Mouse (Mus musculus) heart, postnatal 0 days (tissue): Measurements from ENCODE around the gene Dkk1. TPM values are rescaled to one million over a fixed set of nuclear protein-coding genes. Genes with fewer than 3 reads are reported as not detected.

Experiments
- ATAC-seq: fragments of 200-750 bp; cut with Nextera tagmentation; 2 replicates; pipeline ENCODE4 v1.8.0; 2017; ENCODE audit warnings: low read depth, moderate number of reproducible peaks, moderate library complexity; ENCODE audit not compliant: insufficient read depth
- DNase-seq: peaks from one replicate; pipeline ENCODE4 v3.0.0-alpha.2; 2016; ENCODE audit warnings: low spot score
- H3K27ac ChIP-seq: fragments of 300-500 bp; sonication (generic); 2 replicates; pipeline ENCODE4 v1.5.1; 2014; ENCODE audit warnings: low read depth, mild to moderate bottlenecking
- H3K27me3 ChIP-seq: fragments of 300-500 bp; sonication (generic); 2 replicates; pipeline ENCODE4 v1.6.1; 2014; ENCODE audit warnings: low read length, mixed read lengths; ENCODE audit not compliant: control insufficient read depth, insufficient read depth
- H3K36me3 ChIP-seq: fragments of 300-500 bp; sonication (generic); replicated peaks from 2 replicates; pipeline ENCODE4 v1.6.1; 2014; ENCODE audit warnings: low read length, mixed read lengths; ENCODE audit not compliant: control insufficient read depth, insufficient read depth
- H3K4me1 ChIP-seq: fragments of 300-500 bp; sonication (generic); 2 replicates; pipeline ENCODE4 v1.6.1; 2014; ENCODE audit warnings: antibody characterized with exemption; ENCODE audit not compliant: control insufficient read depth, insufficient read depth
- H3K4me2 ChIP-seq: fragments of 300-500 bp; sonication (generic); 2 replicates; pipeline ENCODE4 v1.6.1; 2014; ENCODE audit warnings: low read depth, mild to moderate bottlenecking, low read length, moderate library complexity
- H3K4me3 ChIP-seq: fragments of 300-500 bp; sonication (generic); 2 replicates; pipeline ENCODE4 v1.5.1; 2014; ENCODE audit warnings: low read depth, low read length
- H3K9ac ChIP-seq: fragments of 300-500 bp; sonication (generic); replicated peaks from 2 replicates; pipeline ENCODE4 v1.6.1; 2014; ENCODE audit warnings: low read depth, low read length, mixed read lengths
- H3K9me3 ChIP-seq: fragments of 300-500 bp; sonication (generic); replicated peaks from 2 replicates; pipeline ENCODE4 v1.6.1; 2016; ENCODE audit warnings: low read length; ENCODE audit not compliant: control insufficient read depth
- CTCF ChIP-seq: IDR thresholded peaks from 2 replicates; pipeline ENCODE4 v1.5.1; 2016; ENCODE audit warnings: antibody characterized with exemption, control low read depth, low read depth
- EP300 ChIP-seq: IDR thresholded peaks from 2 replicates; pipeline ENCODE4 v1.6.1; 2016; ENCODE audit warnings: antibody characterized with exemption, low read depth
- WGBS: fragments of 180-500 bp; shearing (Covaris S2); extraction: QIAGEN DNeasy Blood & Tissue Kit; methylation state at CpG from one replicate; pipeline ENCODE4 v1.1.7; 2014; 5-methylcytosine and 5-hydroxymethylcytosine counted together
- polyA plus RNA-seq: library from polyadenylated mRNA; unstranded; fragments of >200 nt; fragmentation: Nextera tagmentation; extraction: Ambion mirVana; gene quantifications from 2 replicates; pipeline ENCODE4 v1.2.1, GENCODE M21; 2015
- total RNA-seq: library from RNA; depleted of rRNA; stranded (reverse); fragments of >200 nt; gene quantifications from 2 replicates; pipeline ENCODE4 v1.2.3, GENCODE M21; 2014; ENCODE audit warnings: low replicate concordance; rRNA removed

Dkk1 gene
- total RNA-seq (not detected in 2 replicates), polyA plus RNA-seq (not detected in 2 replicates)

DNA sequence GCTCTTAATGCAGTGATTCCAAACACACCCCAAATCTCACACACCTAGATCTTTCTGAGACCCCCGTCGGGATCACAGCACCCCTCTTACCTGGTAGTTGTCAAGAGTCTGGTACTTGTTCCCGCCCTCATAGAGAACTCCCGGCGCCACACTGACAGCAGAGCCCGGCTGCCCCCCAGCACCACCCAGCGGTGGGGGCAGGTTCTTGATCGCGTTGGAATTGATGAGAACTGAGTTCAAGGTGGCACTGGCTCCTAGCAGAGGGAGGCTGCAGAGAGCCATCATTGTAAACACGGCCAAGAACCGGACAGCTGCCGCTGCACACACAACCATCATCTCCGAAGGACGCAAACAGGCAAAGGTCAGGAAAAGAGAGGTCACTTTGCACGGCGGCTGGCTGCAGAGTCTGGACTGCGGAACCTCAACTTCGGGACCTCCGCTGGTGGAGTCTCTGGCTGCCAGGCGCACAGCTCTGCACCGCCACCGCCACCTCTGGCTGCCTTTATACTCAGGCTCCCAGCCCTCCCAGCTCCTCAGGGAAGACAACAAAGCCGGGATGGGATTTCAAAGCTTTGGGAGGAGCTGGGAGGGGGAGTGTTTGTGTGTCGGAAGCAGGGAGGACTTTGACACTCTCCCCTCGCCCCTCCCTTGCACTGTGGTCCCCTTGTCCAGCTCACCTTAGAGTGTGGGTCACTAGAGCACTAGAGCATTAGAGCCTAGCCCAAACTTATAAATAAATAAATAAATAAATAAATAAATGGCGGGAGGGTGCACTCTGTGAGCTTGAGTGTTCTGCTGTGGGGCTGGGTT, at the start of gene Dkk1:
TSS of gene Dkk1 (minus strand) at position 622 of the 810 bp plus-strand sequence.
- peak; percentile 45 for DNase-seq
- Histone ChIP-seq H3K4me1 (peaks cover 8% of the 10 kb centered on the region; the same call in 1 of the 2 replicates), H3K27me3 (peaks cover 52% of the 10 kb centered on the region), H3K36me3 (no peaks in the 10 kb centered on the region), H3K4me2 (peak within 1 kb of the TSS; percentile 58), H3K4me3 (peak within 1 kb of the TSS; percentile 37), H3K27ac (no peak within 1 kb of the TSS), H3K9me3 (no peaks in the 10 kb centered on the region), H3K9ac (no peak within 1 kb of the TSS)
- peak; percentile 39; the same call in 1 of the 2 replicates for ATAC-seq
- no peak for TF ChIP-seq EP300
- peak; percentile 10; the same call in 1 of the 2 replicates for TF ChIP-seq CTCF
- under 1% methylated on average over 26 of the region's 26 CpGs for WGBS

- no peak overlapping the region for H3K9ac ChIP-seq
- H3K27ac ChIP-seq = no peak overlapping the region
- H3K27me3 ChIP-seq = no peaks in the 10 kb centered on the region
- no peak for DNase-seq
- WGBS = 83% methylated on average over 3 of the region's 3 CpGs
- TF ChIP-seq EP300 (no peak), CTCF (no peak)
- no peaks in the 10 kb centered on the region for H3K36me3 ChIP-seq
- H3K4me1 ChIP-seq = no peaks in the 10 kb centered on the region
- H3K4me2 ChIP-seq = no peak overlapping the region
- H3K9me3 ChIP-seq = no peaks in the 10 kb centered on the region
- no peak for ATAC-seq
- no peak overlapping the region for H3K4me3 ChIP-seq
Measured at GRCm38 (mm10) chr19:30586366-30586765, 36.9 kb upstream of the Dkk1 start.

GRCm38 (mm10) chr19:30564516-30564915, 15.1 kb upstream of the Dkk1 start:
- Histone ChIP-seq H3K27ac (no peak overlapping the region), H3K9ac (no peak overlapping the region), H3K36me3 (no peaks in the 10 kb centered on the region), H3K4me3 (no peak overlapping the region), H3K4me2 (no peak overlapping the region), H3K9me3 (no peaks in the 10 kb centered on the region), H3K27me3 (no peaks in the 10 kb centered on the region), H3K4me1 (no peaks in the 10 kb centered on the region)
- DNase-seq = no peak
- ATAC-seq = no peak
- WGBS = 80% methylated on average over 6 of the region's 6 CpGs
- TF ChIP-seq EP300 = no peak
- no peak for TF ChIP-seq CTCF

- Histone ChIP-seq H3K27me3 (no peaks in the 10 kb centered on the region), H3K9me3 (no peaks in the 10 kb centered on the region), H3K36me3 (no peaks in the 10 kb centered on the region), H3K27ac (no peak overlapping the region), H3K9ac (no peak overlapping the region), H3K4me3 (no peak overlapping the region), H3K4me1 (no peaks in the 10 kb centered on the region), H3K4me2 (no peak overlapping the region)
- ATAC-seq = no peak
- no peak for DNase-seq
- 56% methylated on average over 3 of the region's 3 CpGs for WGBS
- TF ChIP-seq EP300 = no peak
- no peak for TF ChIP-seq CTCF
Measured at GRCm38 (mm10) chr19:30563876-30564275, 14.4 kb upstream of the Dkk1 start.

DNA sequence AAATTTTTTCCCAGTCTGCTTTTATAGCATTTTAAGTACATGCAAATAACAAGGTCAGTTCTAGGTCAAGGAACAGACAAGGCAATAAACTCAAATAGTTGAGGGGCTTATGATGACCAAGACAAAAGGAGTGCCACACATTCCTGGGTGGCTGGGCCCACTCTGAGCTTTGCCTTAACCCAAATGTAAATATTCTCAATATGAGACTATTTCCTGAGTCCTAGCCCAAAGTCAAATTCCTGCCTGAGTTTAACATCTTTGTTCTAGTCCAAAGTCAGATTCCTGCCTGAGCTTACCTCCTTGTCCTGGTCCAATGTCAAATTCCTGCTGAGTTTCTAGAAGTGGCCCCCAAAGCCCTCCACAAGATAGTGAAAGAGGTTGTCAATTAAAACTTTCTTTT, 8.6 kb upstream of the Dkk1 start:
- Histone ChIP-seq H3K4me1 (no peaks in the 10 kb centered on the region), H3K4me2 (no peak overlapping the region), H3K9ac (no peak overlapping the region), H3K27me3 (no peaks in the 10 kb centered on the region), H3K4me3 (no peak overlapping the region), H3K27ac (no peak overlapping the region), H3K36me3 (no peaks in the 10 kb centered on the region), H3K9me3 (no peaks in the 10 kb centered on the region)
- DNase-seq = no peak
- TF ChIP-seq CTCF (no peak), EP300 (no peak)
- ATAC-seq = no peak
